Mouse (Mus musculus): ENCODE measurements at regions not wholly inside any gene's neighbourhood (a gene's known extent, or its start where the extent isn't known, plus 50 kb on each side); places are given as distances from the start of the nearest gene placed in this dataset.

DNA sequence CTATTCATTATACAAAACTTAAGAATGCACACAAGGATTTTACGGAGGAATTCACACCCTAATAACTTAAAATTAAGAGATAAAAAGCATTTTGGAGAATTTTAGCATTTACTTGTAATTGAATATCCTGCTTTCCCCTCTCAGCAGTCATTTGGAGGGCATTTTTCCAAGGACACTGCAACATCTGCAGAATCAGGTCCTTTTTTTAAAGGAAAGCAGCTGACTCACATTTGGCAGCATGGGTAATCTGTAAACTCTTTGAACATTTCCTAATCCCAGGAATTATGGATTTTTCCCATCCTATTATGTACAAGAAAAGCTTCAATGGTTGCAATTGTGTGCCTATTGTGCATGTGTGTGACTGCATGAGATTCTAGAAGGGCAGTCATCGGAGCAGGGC, 112.0 kb downstream of the Gm19410 start:
- WGBS = 84% methylated on average over 2 of the region's 2 CpGs
- Histone ChIP-seq H3K4me3 (ENCODE audit: low read depth, low read length) (no peak overlapping the region), H3K27me3 (ENCODE audit: control insufficient read depth, insufficient read depth, low read length) (no peaks in the 10 kb centered on the region), H3K27ac (ENCODE audit: low read depth, low read length) (no peak overlapping the region), H3K9me3 (ENCODE audit: control insufficient read depth, low read length) (no peaks in the 10 kb centered on the region), H3K9ac (ENCODE audit: low read length) (no peak overlapping the region), H3K4me2 (ENCODE audit: low read depth, low read length, severe bottlenecking) (no peak overlapping the region), H3K36me3 (ENCODE audit: control insufficient read depth, insufficient read depth, low read length) (no peaks in the 10 kb centered on the region), H3K4me1 (replicated peaks; ENCODE audit: control insufficient read depth, insufficient read depth, low read length) (no peaks in the 10 kb centered on the region)
- DNase-seq (ENCODE audit: low spot score) (no peak), ATAC-seq (replicated peaks; ENCODE audit: low FRiP score) (no peak)

DNA sequence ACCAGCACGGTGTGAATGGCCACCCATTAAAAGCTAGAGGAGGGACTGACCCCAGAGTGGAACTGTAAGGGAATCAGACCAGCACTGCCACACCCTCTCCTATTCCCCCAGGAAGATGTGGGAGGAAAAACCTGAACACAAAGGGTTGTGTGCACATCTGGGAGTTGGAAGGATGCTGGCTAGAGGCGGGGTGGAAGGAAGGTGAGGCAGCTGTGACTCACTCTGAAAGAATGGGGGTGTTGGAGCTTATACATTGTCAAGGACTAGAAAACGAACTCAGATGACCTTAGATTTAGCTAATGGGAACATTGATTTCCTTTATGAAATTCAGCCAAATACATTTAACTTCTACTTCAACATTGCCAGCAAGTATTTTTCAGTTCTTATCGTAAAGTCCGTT, 116.2 kb downstream of the Gm19410 start:
- H3K27me3 ChIP-seq (ENCODE audit: control insufficient read depth, insufficient read depth, low read length) = no peaks in the 10 kb centered on the region
- DNase-seq (ENCODE audit: low spot score) (no peak), ATAC-seq (replicated peaks; ENCODE audit: low FRiP score) (no peak)
- H3K9ac ChIP-seq (ENCODE audit: low read length) = no peak overlapping the region
- no peaks in the 10 kb centered on the region for H3K9me3 ChIP-seq (ENCODE audit: control insufficient read depth, low read length)
- no peaks in the 10 kb centered on the region for H3K36me3 ChIP-seq (ENCODE audit: control insufficient read depth, insufficient read depth, low read length)
- H3K4me3 ChIP-seq (ENCODE audit: low read depth, low read length) = no peak overlapping the region
- WGBS = 80% methylated on average over 5 of the region's 5 CpGs
- no peak overlapping the region for H3K4me2 ChIP-seq (ENCODE audit: low read depth, low read length, severe bottlenecking)
- no peak overlapping the region for H3K27ac ChIP-seq (ENCODE audit: low read depth, low read length)
- H3K4me1 ChIP-seq (replicated peaks; ENCODE audit: control insufficient read depth, insufficient read depth, low read length) = no peaks in the 10 kb centered on the region

DNA sequence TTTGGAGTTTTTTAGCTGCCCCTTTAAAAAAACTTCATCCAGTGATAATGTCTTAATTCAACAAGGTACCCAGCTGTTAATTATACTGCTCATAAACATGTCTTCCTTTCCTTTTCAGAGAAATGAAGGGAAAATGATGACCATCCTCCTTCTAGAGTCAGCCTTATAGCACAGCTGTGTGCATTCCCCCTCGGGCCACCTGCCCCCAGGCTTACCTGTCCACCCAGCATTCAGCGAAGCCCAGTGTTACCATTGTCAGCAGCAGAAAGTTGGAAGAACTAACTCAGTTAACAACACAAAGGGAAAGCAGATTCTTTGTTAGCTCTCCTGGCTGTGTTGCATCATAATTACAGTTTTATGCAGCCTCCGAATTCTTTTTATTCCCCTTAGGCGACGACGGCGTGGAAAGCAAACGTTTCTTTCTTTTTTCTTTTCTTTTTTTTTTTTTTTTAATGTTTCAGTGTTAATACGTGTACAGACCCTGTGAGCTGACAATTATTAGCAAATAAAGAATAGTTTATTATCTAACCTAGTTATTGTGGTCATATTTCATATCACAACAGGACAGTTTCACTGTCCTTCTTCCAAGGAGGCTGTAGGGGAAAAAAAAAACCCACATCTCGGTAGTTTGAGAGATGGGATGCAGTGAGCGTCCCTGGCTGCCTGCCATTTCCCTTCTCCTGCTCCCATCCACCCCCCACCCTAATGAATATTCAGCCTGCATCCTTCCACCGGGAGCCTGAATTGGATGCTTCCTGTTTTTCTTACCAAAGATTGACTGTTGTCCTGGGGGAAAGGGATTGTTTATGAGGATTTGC, 117.3 kb downstream of the Gm19410 start:
- no peaks in the 10 kb centered on the region for H3K36me3 ChIP-seq (ENCODE audit: control insufficient read depth, insufficient read depth, low read length)
- H3K4me3 ChIP-seq (ENCODE audit: low read depth, low read length) = no peak overlapping the region
- no peaks in the 10 kb centered on the region for H3K4me1 ChIP-seq (replicated peaks; ENCODE audit: control insufficient read depth, insufficient read depth, low read length)
- H3K27ac ChIP-seq (ENCODE audit: low read depth, low read length) = no peak overlapping the region
- H3K4me2 ChIP-seq (ENCODE audit: low read depth, low read length, severe bottlenecking) = 0 out of 2 replicates have a peak overlapping the region, but pooled peaks have one; percentile 3
- H3K9ac ChIP-seq (ENCODE audit: low read length) = no peak overlapping the region
- no peaks in the 10 kb centered on the region for H3K27me3 ChIP-seq (ENCODE audit: control insufficient read depth, insufficient read depth, low read length)
- 20% methylated on average over 12 of the region's 12 CpGs for whole genome bisulfite sequencing
- DNase-seq (ENCODE audit: low spot score) (no peak), ATAC-seq (replicated peaks; ENCODE audit: low FRiP score) (no peak)
- H3K9me3 ChIP-seq (ENCODE audit: control insufficient read depth, low read length) = no peaks in the 10 kb centered on the region

DNA sequence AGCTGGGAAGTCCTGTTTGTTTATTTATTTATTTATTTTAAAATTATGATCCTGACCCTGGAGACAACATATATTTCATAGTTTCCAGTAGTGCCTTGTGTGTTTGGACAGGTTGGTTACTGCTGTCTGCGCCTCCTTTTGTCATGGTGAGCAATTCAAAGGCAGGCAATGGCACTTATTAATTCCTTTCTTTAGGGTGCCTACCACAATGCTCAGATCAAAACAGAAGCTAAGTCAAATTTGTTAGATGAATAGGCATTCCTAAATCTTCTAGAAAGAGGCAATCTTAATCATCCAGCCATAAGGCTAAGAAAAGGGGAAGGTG, 117.8 kb downstream of the Gm19410 start:
- no peak overlapping the region for H3K27ac ChIP-seq (ENCODE audit: low read depth, low read length)
- no peak overlapping the region for H3K4me3 ChIP-seq (ENCODE audit: low read depth, low read length)
- no peaks in the 10 kb centered on the region for H3K36me3 ChIP-seq (ENCODE audit: control insufficient read depth, insufficient read depth, low read length)
- no peaks in the 10 kb centered on the region for H3K27me3 ChIP-seq (ENCODE audit: control insufficient read depth, insufficient read depth, low read length)
- H3K9me3 ChIP-seq (ENCODE audit: control insufficient read depth, low read length) = no peaks in the 10 kb centered on the region
- no peak overlapping the region for H3K4me2 ChIP-seq (ENCODE audit: low read depth, low read length, severe bottlenecking)
- no peaks in the 10 kb centered on the region for H3K4me1 ChIP-seq (replicated peaks; ENCODE audit: control insufficient read depth, insufficient read depth, low read length)
- ATAC-seq (replicated peaks; ENCODE audit: low FRiP score) (no peak), DNase-seq (ENCODE audit: low spot score) (no peak)
- no peak overlapping the region for H3K9ac ChIP-seq (ENCODE audit: low read length)
- WGBS = 48% methylated on average over 1 of the region's 1 CpGs

DNA sequence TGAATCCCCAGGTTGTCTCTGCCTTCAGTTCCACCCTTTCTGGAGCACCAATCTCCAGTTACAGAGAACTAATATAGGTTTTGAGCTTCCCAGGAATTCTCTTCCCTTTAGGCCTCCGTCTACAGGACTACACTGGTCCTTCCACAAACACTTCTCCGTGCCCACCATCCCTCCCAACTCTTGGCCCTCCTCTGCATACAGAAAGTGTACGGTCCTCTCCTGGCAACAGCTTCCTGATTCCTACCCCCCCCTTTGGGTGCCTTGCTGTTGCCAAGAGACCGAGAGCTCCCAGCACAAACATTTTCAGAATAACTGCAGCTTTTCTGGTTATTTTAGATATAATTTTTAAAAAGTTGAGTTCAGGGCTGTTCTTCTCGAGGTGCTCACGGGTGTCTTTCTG, 119.0 kb downstream of the Gm19410 start:
- H3K27me3 ChIP-seq (ENCODE audit: control insufficient read depth, insufficient read depth, low read length) = no peaks in the 10 kb centered on the region
- H3K4me2 ChIP-seq (ENCODE audit: low read depth, low read length, severe bottlenecking) = no peak overlapping the region
- no peaks in the 10 kb centered on the region for H3K36me3 ChIP-seq (ENCODE audit: control insufficient read depth, insufficient read depth, low read length)
- H3K4me1 ChIP-seq (replicated peaks; ENCODE audit: control insufficient read depth, insufficient read depth, low read length) = no peaks in the 10 kb centered on the region
- WGBS = 83% methylated on average over 6 of the region's 6 CpGs
- no peak overlapping the region for H3K9ac ChIP-seq (ENCODE audit: low read length)
- no peaks in the 10 kb centered on the region for H3K9me3 ChIP-seq (ENCODE audit: control insufficient read depth, low read length)
- H3K27ac ChIP-seq (ENCODE audit: low read depth, low read length) = no peak overlapping the region
- no peak overlapping the region for H3K4me3 ChIP-seq (ENCODE audit: low read depth, low read length)
- ATAC-seq (replicated peaks; ENCODE audit: low FRiP score) (no peak), DNase-seq (ENCODE audit: low spot score) (no peak)

DNA sequence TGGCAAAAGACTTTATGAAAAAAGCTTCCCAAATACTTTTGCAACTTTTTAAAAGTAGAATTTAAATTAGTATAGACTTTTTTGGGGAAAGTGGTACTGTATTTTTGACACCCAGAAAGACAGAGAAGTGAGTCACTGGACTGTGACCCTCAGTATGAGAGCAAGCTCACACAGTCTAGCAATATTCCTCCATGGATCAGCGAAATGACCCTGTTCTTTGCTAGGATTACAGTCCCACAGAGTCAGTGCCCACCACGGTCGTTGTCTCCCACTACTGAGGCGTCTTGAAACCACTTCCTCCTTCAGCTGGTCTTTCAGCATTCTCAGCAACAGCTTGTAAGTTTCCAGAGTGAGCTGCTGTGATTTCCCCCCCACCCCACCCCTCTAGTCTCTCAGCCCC, 124.5 kb downstream of the Gm19410 start:
- no peak for ATAC-seq (replicated peaks; ENCODE audit: low FRiP score)
- Histone ChIP-seq H3K27ac (ENCODE audit: low read depth, low read length) (no peak overlapping the region), H3K4me3 (ENCODE audit: low read depth, low read length) (no peak overlapping the region), H3K9ac (ENCODE audit: low read length) (no peak overlapping the region), H3K4me2 (ENCODE audit: low read depth, low read length, severe bottlenecking) (no peak overlapping the region), H3K4me1 (replicated peaks; ENCODE audit: control insufficient read depth, insufficient read depth, low read length) (no peaks in the 10 kb centered on the region), H3K36me3 (ENCODE audit: control insufficient read depth, insufficient read depth, low read length) (no peaks in the 10 kb centered on the region), H3K9me3 (ENCODE audit: control insufficient read depth, low read length) (no peaks in the 10 kb centered on the region), H3K27me3 (ENCODE audit: control insufficient read depth, insufficient read depth, low read length) (no peaks in the 10 kb centered on the region)
- DNase-seq (ENCODE audit: low spot score) = no peak
- 84% methylated on average over 4 of the region's 4 CpGs for WGBS

DNA sequence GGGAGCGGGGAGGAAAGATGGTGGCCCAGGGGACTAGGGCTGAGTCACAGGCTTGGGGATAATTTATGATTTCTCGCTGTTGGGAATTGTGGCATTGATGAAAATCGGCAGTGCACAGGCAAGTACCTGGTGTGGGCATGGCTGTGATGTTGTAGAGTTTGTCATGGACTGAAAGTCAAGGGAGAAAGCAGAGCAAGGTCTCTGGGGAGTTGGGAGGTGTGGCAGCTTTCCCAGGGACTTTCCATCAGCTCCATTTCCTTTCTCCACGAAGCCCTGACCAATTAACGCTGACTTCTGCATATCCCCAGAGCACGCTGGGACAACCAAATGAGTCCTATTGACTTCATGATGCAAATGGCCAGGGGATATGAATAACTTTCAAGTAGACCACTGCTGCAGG, 126.2 kb downstream of the Gm19410 start:
- no peaks in the 10 kb centered on the region for H3K27me3 ChIP-seq (ENCODE audit: control insufficient read depth, insufficient read depth, low read length)
- no peaks in the 10 kb centered on the region for H3K36me3 ChIP-seq (ENCODE audit: control insufficient read depth, insufficient read depth, low read length)
- H3K9ac ChIP-seq (ENCODE audit: low read length) = no peak overlapping the region
- 80% methylated on average over 6 of the region's 6 CpGs for WGBS
- no peak overlapping the region for H3K27ac ChIP-seq (ENCODE audit: low read depth, low read length)
- DNase-seq (ENCODE audit: low spot score) (no peak), ATAC-seq (replicated peaks; ENCODE audit: low FRiP score) (no peak)
- no peak overlapping the region for H3K4me2 ChIP-seq (ENCODE audit: low read depth, low read length, severe bottlenecking)
- H3K9me3 ChIP-seq (ENCODE audit: control insufficient read depth, low read length) = no peaks in the 10 kb centered on the region
- H3K4me3 ChIP-seq (ENCODE audit: low read depth, low read length) = no peak overlapping the region
- no peaks in the 10 kb centered on the region for H3K4me1 ChIP-seq (replicated peaks; ENCODE audit: control insufficient read depth, insufficient read depth, low read length)

DNA sequence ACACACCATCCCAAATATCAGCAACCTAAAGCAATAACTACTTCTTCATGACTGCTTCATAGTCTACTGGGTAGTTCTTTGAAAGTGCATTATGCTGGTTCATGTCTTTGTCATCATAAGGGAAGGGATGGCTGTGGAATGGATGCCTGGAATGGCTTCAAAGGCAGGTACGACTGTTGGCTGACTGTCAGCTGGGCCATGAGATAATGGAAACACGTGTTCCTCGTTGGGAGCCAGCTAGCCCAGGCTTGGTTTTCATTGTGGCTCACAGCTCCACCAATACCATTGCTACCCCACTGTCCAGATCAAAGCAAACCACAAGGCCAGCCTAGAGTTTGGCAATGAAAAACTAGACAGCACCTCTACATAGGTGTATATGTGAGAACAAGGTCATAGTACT, 132.9 kb downstream of the Gm19410 start:
- H3K4me3 ChIP-seq (ENCODE audit: low read depth, low read length) = no peak overlapping the region
- DNase-seq (ENCODE audit: low spot score) (no peak), ATAC-seq (replicated peaks; ENCODE audit: low FRiP score) (no peak)
- no peak overlapping the region for H3K4me2 ChIP-seq (ENCODE audit: low read depth, low read length, severe bottlenecking)
- no peaks in the 10 kb centered on the region for H3K9me3 ChIP-seq (ENCODE audit: control insufficient read depth, low read length)
- 83% methylated on average over 3 of the region's 3 CpGs for WGBS
- no peaks in the 10 kb centered on the region for H3K4me1 ChIP-seq (replicated peaks; ENCODE audit: control insufficient read depth, insufficient read depth, low read length)
- no peaks in the 10 kb centered on the region for H3K36me3 ChIP-seq (ENCODE audit: control insufficient read depth, insufficient read depth, low read length)
- no peak overlapping the region for H3K27ac ChIP-seq (ENCODE audit: low read depth, low read length)
- H3K9ac ChIP-seq (ENCODE audit: low read length) = no peak overlapping the region
- no peaks in the 10 kb centered on the region for H3K27me3 ChIP-seq (ENCODE audit: control insufficient read depth, insufficient read depth, low read length)

DNA sequence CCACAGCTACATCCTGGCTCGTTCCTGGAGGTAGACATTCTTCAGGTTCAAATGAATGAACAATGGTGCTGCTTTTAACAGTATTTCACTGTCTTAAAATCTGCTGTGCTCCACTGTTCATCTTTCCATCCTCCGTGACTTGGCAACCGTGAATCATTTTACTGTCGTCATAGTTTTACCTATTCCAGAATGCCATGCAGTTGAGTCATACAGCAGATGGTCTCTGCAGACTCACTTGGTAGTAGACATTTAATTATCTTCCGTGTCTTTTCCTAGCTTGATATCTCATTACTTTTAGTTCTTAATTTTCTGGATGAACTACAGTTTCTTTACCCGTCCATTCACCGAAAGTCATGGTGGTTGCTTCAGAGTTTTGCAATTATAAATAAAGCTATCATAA, 135.9 kb downstream of the Gm19410 start:
- 93% methylated on average over 7 of the region's 7 CpGs for WGBS
- H3K36me3 ChIP-seq (ENCODE audit: control insufficient read depth, insufficient read depth, low read length) = no peaks in the 10 kb centered on the region
- no peaks in the 10 kb centered on the region for H3K9me3 ChIP-seq (ENCODE audit: control insufficient read depth, low read length)
- no peak for DNase-seq (ENCODE audit: low spot score)
- H3K9ac ChIP-seq (ENCODE audit: low read length) = no peak overlapping the region
- no peak overlapping the region for H3K4me3 ChIP-seq (ENCODE audit: low read depth, low read length)
- ATAC-seq (replicated peaks; ENCODE audit: low FRiP score) = no peak
- no peak overlapping the region for H3K27ac ChIP-seq (ENCODE audit: low read depth, low read length)
- H3K27me3 ChIP-seq (ENCODE audit: control insufficient read depth, insufficient read depth, low read length) = no peaks in the 10 kb centered on the region
- H3K4me1 ChIP-seq (replicated peaks; ENCODE audit: control insufficient read depth, insufficient read depth, low read length) = no peaks in the 10 kb centered on the region
- no peak overlapping the region for H3K4me2 ChIP-seq (ENCODE audit: low read depth, low read length, severe bottlenecking)

Measured in forebrain, embryonic 11.5 days (tissue).